Mouse (Mus musculus): ENCODE results near the gene Ttll1. TPM values are rescaled to one million over a fixed set of nuclear protein-coding genes. Genes with fewer than 3 reads are reported as not detected.

Ttll1 gene
- polyA plus RNA-seq, 1 experiment: 4.4 TPM

- no peaks in the 10 kb centered on the region for H3K27me3 ChIP-seq (ENCODE audit: control insufficient read depth, insufficient read depth, low read length)
- no peak overlapping the region for H3K4me3 ChIP-seq (ENCODE audit: extremely low read depth, insufficient read depth, insufficient read length)
- 89% methylated on average over 9 of the region's 9 CpGs for WGBS
- H3K27ac ChIP-seq (ENCODE audit: insufficient read depth, low read length): no peak overlapping the region
- TF ChIP-seq CTCF (IDR thresholded peaks at IDR 0.05; ENCODE audit: extremely low read depth, insufficient read depth, insufficient read length, insufficient replicate concordance) (no peak), POLR2A (IDR thresholded peaks at IDR 0.05; ENCODE audit: low read depth, low read length) (no peak)
- no peak for DNase-seq (ENCODE audit: low read depth in 1 of 2, low spot score in 2 of 2)
- H3K36me3 ChIP-seq (ENCODE audit: control insufficient read depth, insufficient read depth, low read length): no peaks in the 10 kb centered on the region
- H3K4me1 ChIP-seq (ENCODE audit: control insufficient read depth, insufficient read depth, insufficient read length): no peaks in the 10 kb centered on the region; the same call in 1 of the 2 replicates
Observed at GRCm38 (mm10) chr15:83487477-83488115, 23.1 kb downstream of the Ttll1 start.

GRCm38 (mm10) chr15:83484311-83484710 is 26.4 kb downstream of the Ttll1 start:
- no peak for DNase-seq (ENCODE audit: low read depth in 1 of 2, low spot score in 2 of 2)
- Histone ChIP-seq H3K27me3 (ENCODE audit: control insufficient read depth, insufficient read depth, low read length) (no peaks in the 10 kb centered on the region), H3K36me3 (ENCODE audit: control insufficient read depth, insufficient read depth, low read length) (no peaks in the 10 kb centered on the region), H3K4me3 (ENCODE audit: extremely low read depth, insufficient read depth, insufficient read length) (no peak overlapping the region), H3K27ac (ENCODE audit: insufficient read depth, low read length) (no peak overlapping the region), H3K4me1 (ENCODE audit: control insufficient read depth, insufficient read depth, insufficient read length) (no peaks in the 10 kb centered on the region; the same call in 1 of the 2 replicates)
- TF ChIP-seq CTCF (IDR thresholded peaks at IDR 0.05; ENCODE audit: extremely low read depth, insufficient read depth, insufficient read length, insufficient replicate concordance) (no peak), POLR2A (IDR thresholded peaks at IDR 0.05; ENCODE audit: low read depth, low read length) (no peak)
- 96% methylated on average over 10 of the region's 10 CpGs for WGBS

GRCm38 (mm10) chr15:83483482-83483881 is 27.2 kb downstream of the Ttll1 start:
- no peaks in the 10 kb centered on the region; the same call in 1 of the 2 replicates for H3K4me1 ChIP-seq (ENCODE audit: control insufficient read depth, insufficient read depth, insufficient read length)
- no peaks in the 10 kb centered on the region for H3K36me3 ChIP-seq (ENCODE audit: control insufficient read depth, insufficient read depth, low read length)
- WGBS: 23% methylated on average over 2 of the region's 2 CpGs
- H3K27ac ChIP-seq (ENCODE audit: insufficient read depth, low read length): no peak overlapping the region
- H3K27me3 ChIP-seq (ENCODE audit: control insufficient read depth, insufficient read depth, low read length): no peaks in the 10 kb centered on the region
- peak in 1 of 2 experiments; percentile 34 for DNase-seq (ENCODE audit: low read depth in 1 of 2, low spot score in 2 of 2)
- no peak overlapping the region for H3K4me3 ChIP-seq (ENCODE audit: extremely low read depth, insufficient read depth, insufficient read length)
- TF ChIP-seq POLR2A (IDR thresholded peaks at IDR 0.05; ENCODE audit: low read depth, low read length) (no peak), CTCF (IDR thresholded peaks at IDR 0.05; ENCODE audit: extremely low read depth, insufficient read depth, insufficient read length, insufficient replicate concordance) (peak; percentile 21; the same call in 1 of the 2 replicates)

GRCm38 (mm10) chr15:83482645-83483224 is 28.0 kb downstream of the Ttll1 start:
- Histone ChIP-seq H3K27me3 (ENCODE audit: control insufficient read depth, insufficient read depth, low read length) (no peaks in the 10 kb centered on the region), H3K4me1 (ENCODE audit: control insufficient read depth, insufficient read depth, insufficient read length) (no peaks in the 10 kb centered on the region; the same call in 1 of the 2 replicates), H3K27ac (ENCODE audit: insufficient read depth, low read length) (no peak overlapping the region), H3K4me3 (ENCODE audit: extremely low read depth, insufficient read depth, insufficient read length) (no peak overlapping the region), H3K36me3 (ENCODE audit: control insufficient read depth, insufficient read depth, low read length) (no peaks in the 10 kb centered on the region)
- TF ChIP-seq CTCF (IDR thresholded peaks at IDR 0.05; ENCODE audit: extremely low read depth, insufficient read depth, insufficient read length, insufficient replicate concordance): no peak
- TF ChIP-seq POLR2A (IDR thresholded peaks at IDR 0.05; ENCODE audit: low read depth, low read length): no peak
- WGBS: 49% methylated on average over 8 of the region's 8 CpGs
- no peak for DNase-seq (ENCODE audit: low read depth in 1 of 2, low spot score in 2 of 2)

- Histone ChIP-seq H3K36me3 (ENCODE audit: control insufficient read depth, insufficient read depth, low read length) (no peaks in the 10 kb centered on the region), H3K27ac (ENCODE audit: insufficient read depth, low read length) (no peak overlapping the region), H3K4me1 (ENCODE audit: control insufficient read depth, insufficient read depth, insufficient read length) (no peaks in the 10 kb centered on the region; the same call in 1 of the 2 replicates), H3K27me3 (ENCODE audit: control insufficient read depth, insufficient read depth, low read length) (no peaks in the 10 kb centered on the region), H3K4me3 (ENCODE audit: extremely low read depth, insufficient read depth, insufficient read length) (no peak overlapping the region)
- TF ChIP-seq POLR2A (IDR thresholded peaks at IDR 0.05; ENCODE audit: low read depth, low read length) (no peak), CTCF (IDR thresholded peaks at IDR 0.05; ENCODE audit: extremely low read depth, insufficient read depth, insufficient read length, insufficient replicate concordance) (no peak)
- no peak for DNase-seq (ENCODE audit: low read depth in 1 of 2, low spot score in 2 of 2)
- 82% methylated on average over 10 of the region's 10 CpGs for WGBS
Observed at GRCm38 (mm10) chr15:83481236-83481780, 29.4 kb downstream of the Ttll1 start.

GRCm38 (mm10) chr15:83479818-83480217 is 30.9 kb downstream of the Ttll1 start:
- H3K4me1 ChIP-seq (ENCODE audit: control insufficient read depth, insufficient read depth, insufficient read length): peaks cover under 1% of the 10 kb centered on the region; the same call in 1 of the 2 replicates
- H3K36me3 ChIP-seq (ENCODE audit: control insufficient read depth, insufficient read depth, low read length): no peaks in the 10 kb centered on the region
- 90% methylated on average over 4 of the region's 4 CpGs for WGBS
- no peak overlapping the region for H3K4me3 ChIP-seq (ENCODE audit: extremely low read depth, insufficient read depth, insufficient read length)
- no peak for DNase-seq (ENCODE audit: low read depth in 1 of 2, low spot score in 2 of 2)
- no peaks in the 10 kb centered on the region for H3K27me3 ChIP-seq (ENCODE audit: control insufficient read depth, insufficient read depth, low read length)
- no peak overlapping the region for H3K27ac ChIP-seq (ENCODE audit: insufficient read depth, low read length)
- no peak for TF ChIP-seq POLR2A (IDR thresholded peaks at IDR 0.05; ENCODE audit: low read depth, low read length)
- no peak for TF ChIP-seq CTCF (IDR thresholded peaks at IDR 0.05; ENCODE audit: extremely low read depth, insufficient read depth, insufficient read length, insufficient replicate concordance)
